Mouse (Mus musculus) embryonic fibroblast, embryonic 13.5 days (primary cell): ENCODE measurements at regions not wholly inside any gene's neighbourhood (a gene's known extent, or its start where the extent isn't known, plus 50 kb on each side); places are given as distances from the start of the nearest gene placed in this dataset.

Experiments
- CTCF ChIP-seq: IDR thresholded peaks from 2 replicates; pipeline ENCODE4 v1.5.1; 2011; ENCODE audit warnings: mild to moderate bottlenecking, control low read depth, low read length, moderate library complexity, borderline replicate concordance; ENCODE audit not compliant: insufficient read depth
- POLR2A ChIP-seq: IDR thresholded peaks from 2 replicates; pipeline ENCODE4 v1.6.1; 2011; ENCODE audit warnings: low read depth, mild to moderate bottlenecking, control low read depth, low read length, moderate library complexity

DNA sequence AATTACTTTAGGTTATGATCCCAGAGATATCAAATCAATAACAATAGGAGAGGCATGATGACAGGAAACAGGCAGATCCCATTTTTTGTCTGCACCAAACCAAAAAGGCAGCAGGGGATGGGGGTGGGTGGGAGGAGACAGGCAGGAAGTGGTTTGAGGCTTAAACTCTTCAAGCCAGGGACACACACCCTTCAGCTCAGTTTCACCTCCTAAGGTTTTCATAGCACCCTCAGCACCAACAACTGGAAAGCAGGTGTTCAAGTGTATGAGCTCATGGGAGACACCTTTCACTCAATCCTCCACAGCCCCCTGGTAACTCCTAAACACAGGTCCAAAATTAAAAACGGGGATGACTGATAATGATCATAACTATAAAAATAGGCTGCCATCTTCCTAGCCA lies 155.5 kb upstream of the Prkcq start:
- no peak for TF ChIP-seq CTCF
- TF ChIP-seq POLR2A = no peak
